Mouse (Mus musculus): ENCODE results near the gene Prickle2.

DNA sequence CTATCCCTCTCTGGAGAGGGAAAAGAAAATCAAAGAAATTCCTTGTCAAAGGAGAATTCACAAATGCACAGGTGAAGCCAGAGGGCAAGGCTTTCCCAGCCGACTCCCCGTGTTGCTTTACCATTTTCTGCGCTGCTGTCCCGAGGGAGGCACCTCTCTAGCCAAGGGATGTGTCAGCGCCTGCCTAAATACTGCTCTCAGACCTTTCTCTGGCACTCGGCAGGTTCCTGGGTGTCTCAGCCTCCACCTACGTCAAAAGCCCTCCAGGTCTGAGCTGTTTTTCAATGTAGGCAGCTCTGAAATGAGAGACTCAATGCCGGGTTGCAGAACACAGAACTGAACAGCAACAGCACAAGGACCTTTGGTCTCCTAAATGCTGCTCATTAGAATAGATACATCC, 280.1 kb downstream of the Prickle2 start:
- TF ChIP-seq CTCF (IDR thresholded peaks at IDR 0.05; ENCODE audit: extremely low read depth, insufficient read depth, insufficient read length, insufficient replicate concordance), result no peak
- TF ChIP-seq POLR2A (IDR thresholded peaks at IDR 0.05; ENCODE audit: low read depth, low read length), result no peak

Measured in spleen, adult 2 months (tissue).